Mouse (Mus musculus): ENCODE measurements around the gene Gm10842. TPM values are rescaled to one million over a fixed set of nuclear protein-coding genes. Genes with fewer than 3 reads are reported as not detected.

Gene Gm10842
- polyA plus RNA-seq, 1 experiment from 2014 or later: not detected

- no peak for ATAC-seq (ENCODE audit: low read depth)
- no peak overlapping the region for H3K27ac ChIP-seq (ENCODE audit: low read length)
- peaks cover 21% of the 10 kb centered on the region for H3K4me1 ChIP-seq (replicated peaks; ENCODE audit: control insufficient read depth, insufficient read depth, low read length)
- WGBS: 71% methylated on average over 4 of the region's 4 CpGs
- H3K36me3 ChIP-seq (ENCODE audit: control insufficient read depth, insufficient read depth, low read length): no peaks in the 10 kb centered on the region
- H3K27me3 ChIP-seq (ENCODE audit: control insufficient read depth, insufficient read depth, low read depth, low read length): no peaks in the 10 kb centered on the region
- no peak overlapping the region for H3K4me3 ChIP-seq (ENCODE audit: low read length)
- H3K9me3 ChIP-seq (ENCODE audit: control insufficient read depth, low read length): no peaks in the 10 kb centered on the region
- H3K4me2 ChIP-seq (ENCODE audit: low read depth, low read length): no peak overlapping the region
- no peak overlapping the region for H3K9ac ChIP-seq (ENCODE audit: low read length)
Measured at GRCm38 (mm10) chr11:105150691-105151090, 4.0 kb downstream of the Gm10842 start.

GRCm38 (mm10) chr11:105151226-105152016, 4.7 kb downstream of the Gm10842 start:
- ATAC-seq (ENCODE audit: low read depth): no peak
- H3K9ac ChIP-seq (ENCODE audit: low read length): no peak overlapping the region
- H3K4me1 ChIP-seq (replicated peaks; ENCODE audit: control insufficient read depth, insufficient read depth, low read length): peaks cover 21% of the 10 kb centered on the region
- no peak overlapping the region for H3K27ac ChIP-seq (ENCODE audit: low read length)
- no peak overlapping the region for H3K4me3 ChIP-seq (ENCODE audit: low read length)
- WGBS: 19% methylated on average over 17 of the region's 19 CpGs
- H3K4me2 ChIP-seq (ENCODE audit: low read depth, low read length): 0 out of 2 replicates have a peak overlapping the region, but pooled peaks have one; percentile 6
- no peaks in the 10 kb centered on the region for H3K9me3 ChIP-seq (ENCODE audit: control insufficient read depth, low read length)
- no peaks in the 10 kb centered on the region for H3K27me3 ChIP-seq (ENCODE audit: control insufficient read depth, insufficient read depth, low read depth, low read length)
- H3K36me3 ChIP-seq (ENCODE audit: control insufficient read depth, insufficient read depth, low read length): no peaks in the 10 kb centered on the region

GRCm38 (mm10) chr11:105152017-105152300, 5.3 kb downstream of the Gm10842 start:
- H3K27me3 ChIP-seq (ENCODE audit: control insufficient read depth, insufficient read depth, low read depth, low read length): no peaks in the 10 kb centered on the region
- H3K27ac ChIP-seq (ENCODE audit: low read length): no peak overlapping the region
- WGBS: 83% methylated on average over 2 of the region's 4 CpGs
- ATAC-seq (ENCODE audit: low read depth): no peak
- H3K36me3 ChIP-seq (ENCODE audit: control insufficient read depth, insufficient read depth, low read length): no peaks in the 10 kb centered on the region
- peaks cover 21% of the 10 kb centered on the region for H3K4me1 ChIP-seq (replicated peaks; ENCODE audit: control insufficient read depth, insufficient read depth, low read length)
- no peak overlapping the region for H3K4me2 ChIP-seq (ENCODE audit: low read depth, low read length)
- H3K4me3 ChIP-seq (ENCODE audit: low read length): no peak overlapping the region
- H3K9me3 ChIP-seq (ENCODE audit: control insufficient read depth, low read length): no peaks in the 10 kb centered on the region
- no peak overlapping the region for H3K9ac ChIP-seq (ENCODE audit: low read length)

GRCm38 (mm10) chr11:105152357-105152899, 5.7 kb downstream of the Gm10842 start:
- Histone ChIP-seq H3K36me3 (ENCODE audit: control insufficient read depth, insufficient read depth, low read length) (no peaks in the 10 kb centered on the region), H3K27ac (ENCODE audit: low read length) (no peak overlapping the region), H3K9me3 (ENCODE audit: control insufficient read depth, low read length) (no peaks in the 10 kb centered on the region), H3K4me1 (replicated peaks; ENCODE audit: control insufficient read depth, insufficient read depth, low read length) (peaks cover 21% of the 10 kb centered on the region), H3K27me3 (ENCODE audit: control insufficient read depth, insufficient read depth, low read depth, low read length) (no peaks in the 10 kb centered on the region), H3K4me2 (ENCODE audit: low read depth, low read length) (no peak overlapping the region), H3K9ac (ENCODE audit: low read length) (no peak overlapping the region), H3K4me3 (ENCODE audit: low read length) (no peak overlapping the region)
- ATAC-seq (ENCODE audit: low read depth): no peak
- 77% methylated on average over 11 of the region's 11 CpGs for WGBS

GRCm38 (mm10) chr11:105153068-105153833, 6.6 kb downstream of the Gm10842 start:
- no peak overlapping the region for H3K4me3 ChIP-seq (ENCODE audit: low read length)
- H3K4me1 ChIP-seq (replicated peaks; ENCODE audit: control insufficient read depth, insufficient read depth, low read length): peaks cover 21% of the 10 kb centered on the region
- no peaks in the 10 kb centered on the region for H3K36me3 ChIP-seq (ENCODE audit: control insufficient read depth, insufficient read depth, low read length)
- H3K9ac ChIP-seq (ENCODE audit: low read length): peak overlapping the region; percentile 41
- WGBS: 11% methylated on average over 12 of the region's 12 CpGs
- no peaks in the 10 kb centered on the region for H3K27me3 ChIP-seq (ENCODE audit: control insufficient read depth, insufficient read depth, low read depth, low read length)
- H3K27ac ChIP-seq (ENCODE audit: low read length): peak overlapping the region; percentile 71
- H3K9me3 ChIP-seq (ENCODE audit: control insufficient read depth, low read length): no peaks in the 10 kb centered on the region
- H3K4me2 ChIP-seq (ENCODE audit: low read depth, low read length): peak overlapping the region; percentile 38
- peak; percentile 86 for ATAC-seq (ENCODE audit: low read depth)

GRCm38 (mm10) chr11:105155915-105156314, 9.2 kb downstream of the Gm10842 start:
- Histone ChIP-seq H3K9ac (ENCODE audit: low read length) (no peak overlapping the region), H3K27me3 (ENCODE audit: control insufficient read depth, insufficient read depth, low read depth, low read length) (no peaks in the 10 kb centered on the region), H3K4me1 (replicated peaks; ENCODE audit: control insufficient read depth, insufficient read depth, low read length) (peaks cover 21% of the 10 kb centered on the region), H3K4me3 (ENCODE audit: low read length) (no peak overlapping the region), H3K4me2 (ENCODE audit: low read depth, low read length) (no peak overlapping the region), H3K9me3 (ENCODE audit: control insufficient read depth, low read length) (no peaks in the 10 kb centered on the region), H3K36me3 (ENCODE audit: control insufficient read depth, insufficient read depth, low read length) (no peaks in the 10 kb centered on the region), H3K27ac (ENCODE audit: low read length) (no peak overlapping the region)
- peak; percentile 19 for ATAC-seq (ENCODE audit: low read depth)
- 28% methylated on average over 4 of the region's 4 CpGs for WGBS

GRCm38 (mm10) chr11:105156748-105157267, 10.1 kb downstream of the Gm10842 start:
- H3K9me3 ChIP-seq (ENCODE audit: control insufficient read depth, low read length): no peaks in the 10 kb centered on the region
- no peak overlapping the region for H3K4me2 ChIP-seq (ENCODE audit: low read depth, low read length)
- ATAC-seq (ENCODE audit: low read depth): no peak
- H3K4me3 ChIP-seq (ENCODE audit: low read length): no peak overlapping the region
- no peak overlapping the region for H3K9ac ChIP-seq (ENCODE audit: low read length)
- no peaks in the 10 kb centered on the region for H3K36me3 ChIP-seq (ENCODE audit: control insufficient read depth, insufficient read depth, low read length)
- H3K4me1 ChIP-seq (replicated peaks; ENCODE audit: control insufficient read depth, insufficient read depth, low read length): peaks cover 21% of the 10 kb centered on the region
- H3K27me3 ChIP-seq (ENCODE audit: control insufficient read depth, insufficient read depth, low read depth, low read length): no peaks in the 10 kb centered on the region
- no peak overlapping the region for H3K27ac ChIP-seq (ENCODE audit: low read length)
- WGBS: 64% methylated on average over 19 of the region's 19 CpGs

GRCm38 (mm10) chr11:105158047-105158446, 11.4 kb downstream of the Gm10842 start:
- no peak for ATAC-seq (ENCODE audit: low read depth)
- no peak overlapping the region for H3K9ac ChIP-seq (ENCODE audit: low read length)
- H3K36me3 ChIP-seq (ENCODE audit: control insufficient read depth, insufficient read depth, low read length): no peaks in the 10 kb centered on the region
- H3K27ac ChIP-seq (ENCODE audit: low read length): no peak overlapping the region
- no peak overlapping the region for H3K4me2 ChIP-seq (ENCODE audit: low read depth, low read length)
- peaks cover 15% of the 10 kb centered on the region for H3K4me1 ChIP-seq (replicated peaks; ENCODE audit: control insufficient read depth, insufficient read depth, low read length)
- H3K27me3 ChIP-seq (ENCODE audit: control insufficient read depth, insufficient read depth, low read depth, low read length): no peaks in the 10 kb centered on the region
- peaks cover 8% of the 10 kb centered on the region for H3K9me3 ChIP-seq (ENCODE audit: control insufficient read depth, low read length)
- no peak overlapping the region for H3K4me3 ChIP-seq (ENCODE audit: low read length)

- no peak overlapping the region for H3K4me3 ChIP-seq (ENCODE audit: low read length)
- H3K36me3 ChIP-seq (ENCODE audit: control insufficient read depth, insufficient read depth, low read length): no peaks in the 10 kb centered on the region
- no peaks in the 10 kb centered on the region for H3K27me3 ChIP-seq (ENCODE audit: control insufficient read depth, insufficient read depth, low read depth, low read length)
- H3K9me3 ChIP-seq (ENCODE audit: control insufficient read depth, low read length): peaks cover 13% of the 10 kb centered on the region
- no peak overlapping the region for H3K27ac ChIP-seq (ENCODE audit: low read length)
- 0 out of 2 replicates have a peak, but pooled peaks have one; percentile 47 for ATAC-seq (ENCODE audit: low read depth)
- peaks cover 3% of the 10 kb centered on the region; the same call in 1 of the 2 replicates for H3K4me1 ChIP-seq (replicated peaks; ENCODE audit: control insufficient read depth, insufficient read depth, low read length)
- no peak overlapping the region for H3K4me2 ChIP-seq (ENCODE audit: low read depth, low read length)
- no peak overlapping the region for H3K9ac ChIP-seq (ENCODE audit: low read length)
- WGBS: 51% methylated on average over 6 of the region's 6 CpGs
Measured at GRCm38 (mm10) chr11:105159673-105160360, 13.1 kb downstream of the Gm10842 start.
